Mouse (Mus musculus): ENCODE measurements at regions not wholly inside any gene's neighbourhood (a gene's known extent, or its start where the extent isn't known, plus 50 kb on each side); places are given as distances from the start of the nearest gene placed in this dataset.

- 26% methylated on average over 6 of the region's 6 CpGs for WGBS
- Histone ChIP-seq H3K27me3 (no peaks in the 10 kb centered on the region), H3K36me3 (no peaks in the 10 kb centered on the region), H3K27ac (replicated peaks) (no peak overlapping the region), H3K4me2 (replicated peaks) (no peak overlapping the region), H3K9me3 (no peaks in the 10 kb centered on the region), H3K4me3 (no peak overlapping the region), H3K9ac (replicated peaks) (no peak overlapping the region), H3K4me1 (peaks cover 6% of the 10 kb centered on the region; the same call in 1 of the 2 replicates)
- 0 out of 2 replicates have a peak, but pooled peaks have one; percentile 32 for ATAC-seq (replicated peaks)
Observed at GRCm38 (mm10) chr8:18158619-18159018, 819.4 kb downstream of the Defb40 start.

- no peak overlapping the region for H3K4me3 ChIP-seq
- no peaks in the 10 kb centered on the region for H3K27me3 ChIP-seq
- no peaks in the 10 kb centered on the region for H3K4me1 ChIP-seq
- no peaks in the 10 kb centered on the region for H3K36me3 ChIP-seq
- H3K9ac ChIP-seq (replicated peaks): no peak overlapping the region
- H3K9me3 ChIP-seq: no peaks in the 10 kb centered on the region
- no peak for ATAC-seq (replicated peaks)
- H3K4me2 ChIP-seq (replicated peaks): no peak overlapping the region
- WGBS: 74% methylated on average over 5 of the region's 5 CpGs
- no peak overlapping the region for H3K27ac ChIP-seq (replicated peaks)
Observed at GRCm38 (mm10) chr8:18115333-18116044, 862.6 kb downstream of the Defb40 start.

GRCm38 (mm10) chr8:18113262-18113661 lies 864.8 kb downstream of the Defb40 start:
- H3K9me3 ChIP-seq: no peaks in the 10 kb centered on the region
- no peaks in the 10 kb centered on the region for H3K4me1 ChIP-seq
- H3K27ac ChIP-seq (replicated peaks): no peak overlapping the region
- H3K9ac ChIP-seq (replicated peaks): no peak overlapping the region
- H3K4me3 ChIP-seq: no peak overlapping the region
- no peak overlapping the region for H3K4me2 ChIP-seq (replicated peaks)
- H3K27me3 ChIP-seq: no peaks in the 10 kb centered on the region
- ATAC-seq (replicated peaks): no peak
- no peaks in the 10 kb centered on the region for H3K36me3 ChIP-seq
- WGBS: 68% methylated on average over 5 of the region's 5 CpGs

GRCm38 (mm10) chr8:18109480-18109879 lies 868.6 kb downstream of the Defb40 start:
- no peak overlapping the region for H3K4me2 ChIP-seq (replicated peaks)
- H3K27me3 ChIP-seq: no peaks in the 10 kb centered on the region
- H3K9me3 ChIP-seq: no peaks in the 10 kb centered on the region
- no peaks in the 10 kb centered on the region for H3K36me3 ChIP-seq
- H3K4me1 ChIP-seq: no peaks in the 10 kb centered on the region
- 93% methylated on average over 2 of the region's 2 CpGs for WGBS
- H3K4me3 ChIP-seq: no peak overlapping the region
- no peak for ATAC-seq (replicated peaks)
- H3K9ac ChIP-seq (replicated peaks): no peak overlapping the region
- H3K27ac ChIP-seq (replicated peaks): no peak overlapping the region

- 40% methylated on average over 2 of the region's 2 CpGs for WGBS
Observed at GRCm38 (mm10) chr8:18106827-18107226, 871.2 kb downstream of the Defb40 start.

GRCm38 (mm10) chr8:18065456-18065855 lies 912.6 kb downstream of the Defb40 start:
- ATAC-seq (replicated peaks): no peak
- 84% methylated on average over 3 of the region's 3 CpGs for WGBS

More at GRCm38 (mm10) chr8:18106827-18107226, 871.2 kb downstream of the Defb40 start:
- ATAC-seq (replicated peaks): no peak
- Histone ChIP-seq H3K27ac (replicated peaks) (no peak overlapping the region), H3K36me3 (no peaks in the 10 kb centered on the region), H3K4me1 (no peaks in the 10 kb centered on the region), H3K9ac (replicated peaks) (no peak overlapping the region), H3K4me2 (replicated peaks) (no peak overlapping the region), H3K9me3 (no peaks in the 10 kb centered on the region), H3K27me3 (no peaks in the 10 kb centered on the region), H3K4me3 (no peak overlapping the region)

GRCm38 (mm10) chr8:18059526-18059925 lies 918.5 kb downstream of the Defb40 start:
- Histone ChIP-seq H3K4me1 (no peaks in the 10 kb centered on the region), H3K9ac (replicated peaks) (no peak overlapping the region), H3K9me3 (no peaks in the 10 kb centered on the region), H3K36me3 (no peaks in the 10 kb centered on the region), H3K27me3 (no peaks in the 10 kb centered on the region), H3K4me3 (no peak overlapping the region), H3K4me2 (replicated peaks) (no peak overlapping the region), H3K27ac (replicated peaks) (no peak overlapping the region)
- ATAC-seq (replicated peaks): no peak
- 90% methylated on average over 2 of the region's 2 CpGs for WGBS

More at GRCm38 (mm10) chr8:18065456-18065855, 912.6 kb downstream of the Defb40 start:
- Histone ChIP-seq H3K27ac (replicated peaks) (no peak overlapping the region), H3K4me1 (no peaks in the 10 kb centered on the region), H3K9ac (replicated peaks) (no peak overlapping the region), H3K36me3 (no peaks in the 10 kb centered on the region), H3K4me2 (replicated peaks) (no peak overlapping the region), H3K4me3 (no peak overlapping the region), H3K9me3 (no peaks in the 10 kb centered on the region), H3K27me3 (no peaks in the 10 kb centered on the region)

GRCm38 (mm10) chr8:18021196-18021595 lies 956.9 kb downstream of the Defb40 start:
- H3K4me3 ChIP-seq: no peak overlapping the region
- H3K4me1 ChIP-seq: no peaks in the 10 kb centered on the region
- H3K4me2 ChIP-seq (replicated peaks): no peak overlapping the region
- H3K9ac ChIP-seq (replicated peaks): no peak overlapping the region
- H3K27ac ChIP-seq (replicated peaks): no peak overlapping the region
- H3K27me3 ChIP-seq: no peaks in the 10 kb centered on the region
- WGBS: 84% methylated on average over 2 of the region's 2 CpGs
- H3K36me3 ChIP-seq: no peaks in the 10 kb centered on the region
- H3K9me3 ChIP-seq: no peaks in the 10 kb centered on the region
- no peak for ATAC-seq (replicated peaks)

- Histone ChIP-seq H3K9me3 (no peaks in the 10 kb centered on the region), H3K4me1 (no peaks in the 10 kb centered on the region), H3K36me3 (no peaks in the 10 kb centered on the region), H3K9ac (replicated peaks) (no peak overlapping the region), H3K4me3 (no peak overlapping the region), H3K27me3 (no peaks in the 10 kb centered on the region), H3K4me2 (replicated peaks) (no peak overlapping the region), H3K27ac (replicated peaks) (no peak overlapping the region)
- ATAC-seq (replicated peaks): no peak
- 42% methylated on average over 4 of the region's 4 CpGs for WGBS
Observed at GRCm38 (mm10) chr8:18007567-18007966, 970.5 kb downstream of the Defb40 start.

- ATAC-seq (replicated peaks): no peak
- Histone ChIP-seq H3K27me3 (no peaks in the 10 kb centered on the region), H3K27ac (replicated peaks) (no peak overlapping the region), H3K9me3 (no peaks in the 10 kb centered on the region), H3K9ac (replicated peaks) (no peak overlapping the region), H3K4me1 (no peaks in the 10 kb centered on the region), H3K4me3 (no peak overlapping the region), H3K36me3 (no peaks in the 10 kb centered on the region), H3K4me2 (replicated peaks) (no peak overlapping the region)
- 95% methylated on average over 2 of the region's 2 CpGs for WGBS
Observed at GRCm38 (mm10) chr8:18005660-18006059, 972.4 kb downstream of the Defb40 start.

- Histone ChIP-seq H3K9ac (replicated peaks) (no peak overlapping the region), H3K4me2 (replicated peaks) (no peak overlapping the region), H3K27ac (replicated peaks) (no peak overlapping the region), H3K4me1 (no peaks in the 10 kb centered on the region), H3K36me3 (no peaks in the 10 kb centered on the region), H3K27me3 (no peaks in the 10 kb centered on the region), H3K9me3 (no peaks in the 10 kb centered on the region), H3K4me3 (no peak overlapping the region)
- ATAC-seq (replicated peaks): no peak
- 60% methylated on average over 5 of the region's 5 CpGs for WGBS
Observed at GRCm38 (mm10) chr8:18000750-18001149, 977.3 kb downstream of the Defb40 start.

- no peaks in the 10 kb centered on the region for H3K9me3 ChIP-seq
- no peak overlapping the region for H3K4me2 ChIP-seq (replicated peaks)
- H3K4me3 ChIP-seq: no peak overlapping the region
- H3K4me1 ChIP-seq: no peaks in the 10 kb centered on the region
- H3K27ac ChIP-seq (replicated peaks): no peak overlapping the region
- WGBS: 77% methylated on average over 1 of the region's 1 CpGs
- no peaks in the 10 kb centered on the region for H3K36me3 ChIP-seq
- ATAC-seq (replicated peaks): no peak
- no peaks in the 10 kb centered on the region for H3K27me3 ChIP-seq
- H3K9ac ChIP-seq (replicated peaks): no peak overlapping the region
Observed at GRCm38 (mm10) chr8:17984779-17985178, 993.3 kb downstream of the Defb40 start.

- ATAC-seq (replicated peaks): peak; percentile 55; the same call in 1 of the 2 replicates
- no peaks in the 10 kb centered on the region for H3K9me3 ChIP-seq
- no peak overlapping the region for H3K4me3 ChIP-seq
- peak overlapping the region; percentile 27; the same call in 1 of the 2 replicates for H3K4me2 ChIP-seq (replicated peaks)
- no peaks in the 10 kb centered on the region for H3K36me3 ChIP-seq
- no peaks in the 10 kb centered on the region for H3K27me3 ChIP-seq
- H3K4me1 ChIP-seq: peaks cover 10% of the 10 kb centered on the region
- H3K27ac ChIP-seq (replicated peaks): no peak overlapping the region
- WGBS: 11% methylated on average over 1 of the region's 1 CpGs
- H3K9ac ChIP-seq (replicated peaks): no peak overlapping the region
Observed at GRCm38 (mm10) chr8:17948848-17949247, 1029.2 kb downstream of the Defb40 start.

Measured in forebrain, embryonic 15.5 days (tissue).